ENCODE assay signal across 15 mouse cellular contexts in genomic region chr5:63867421-63867820, GRCm38 (mm10). TPM values are rescaled to one million over a fixed set of nuclear protein-coding genes. Genes with fewer than 3 reads are reported as not detected.
DNase-seq lines count a peak whose midpoint lies in the region; ATAC-seq and TF ChIP-seq lines count a peak whose summit lies in the region.
"Had no signal": no experiment of that assay in that cellular context is flagged by ENCODE, and none has a peak within 500 bp of the region (broad histone marks: within the 10 kb centered on the region; RNA-seq: fewer than 3 reads in every experiment).

No protein-coding gene starts in this region.

- no peak overlapping the region for H3K4me2 ChIP-seq in liver, postnatal 0 days (ENCODE audit: low read depth, low read length)
- H3K4me2 ChIP-seq: midbrain, embryonic 15.5 days had no signal

- DNase-seq in embryo, embryonic 11 days, result peak; percentile 30
- peak; percentile 41 for DNase-seq in hindlimb bud, embryonic 11.5 days (ENCODE audit: extremely low spot score, low read depth, low spot score)
- peak; percentile 71 for DNase-seq in kidney, postnatal 10 days
- DNase-seq in liver, postnatal 0 days, result peak; percentile 18
- no peak for DNase-seq in lung, postnatal 36 days
- DNase-seq in hindbrain, embryonic 10.5 days (ENCODE audit: low spot score), result no peak
- DNase-seq in gastrocnemius, adult 8-10 months (ENCODE audit: low spot score in 2 of 2), result no peak
- DNase-seq: cerebellum, adult 11-12 months; spleen, adult 18-20 months; thymus, postnatal 25 days had no signal

- H3K27me3 ChIP-seq in liver, postnatal 0 days (ENCODE audit: insufficient read depth, low read length), result no peaks in the 10 kb centered on the region
- peaks cover 6% of the 10 kb centered on the region; the same call in 1 of the 2 replicates for H3K27me3 ChIP-seq in hindbrain, embryonic 10.5 days (ENCODE audit: insufficient read depth, poor library complexity, severe bottlenecking)
- H3K27me3 ChIP-seq: midbrain, embryonic 15.5 days had no signal

- H3K27ac ChIP-seq in liver, postnatal 0 days (ENCODE audit: low read depth), result peak overlapping the region; percentile 62; the same call in 1 of the 2 replicates
- no peak overlapping the region for H3K27ac ChIP-seq in hindbrain, embryonic 10.5 days
- H3K27ac ChIP-seq: hindbrain, postnatal 0 days; macrophage; midbrain, embryonic 15.5 days had no signal

- no peak overlapping the region for H3K4me3 ChIP-seq in liver, postnatal 0 days (ENCODE audit: low read depth, low read length)
- no peak overlapping the region for H3K4me3 ChIP-seq in hindbrain, embryonic 10.5 days
- H3K4me3 ChIP-seq: midbrain, embryonic 15.5 days had no signal

- H3K9ac ChIP-seq in liver, postnatal 0 days (replicated peaks), result no peak overlapping the region
- H3K9ac ChIP-seq: midbrain, embryonic 15.5 days had no signal

- ATAC-seq in liver, postnatal 0 days, result peak; percentile 49
- ATAC-seq: activated CD4-positive, CD25-positive, alpha-beta regulatory T cell, adult 4 months; CD4-positive, CD25-positive, alpha-beta regulatory T cell, adult 4 months; hindbrain, postnatal 0 days; midbrain, embryonic 15.5 days had no signal

- TF ChIP-seq CTCF in liver, postnatal 0 days (IDR thresholded peaks at IDR 0.05; ENCODE audit: low read depth), result peak; percentile 21; the same call in 1 of the 2 replicates

- no peaks in the 10 kb centered on the region for H3K9me3 ChIP-seq in liver, postnatal 0 days (ENCODE audit: low read length)
- no peaks in the 10 kb centered on the region for H3K9me3 ChIP-seq in hindbrain, embryonic 10.5 days
- H3K9me3 ChIP-seq: midbrain, embryonic 15.5 days had no signal

- TF ChIP-seq EP300 in liver, postnatal 0 days (IDR thresholded peaks at IDR 0.05; ENCODE audit: low read depth), result no peak

- H3K36me3 ChIP-seq in liver, postnatal 0 days (replicated peaks; ENCODE audit: insufficient read depth, low read length), result no peaks in the 10 kb centered on the region
- no peaks in the 10 kb centered on the region for H3K36me3 ChIP-seq in hindbrain, embryonic 10.5 days
- H3K36me3 ChIP-seq: midbrain, embryonic 15.5 days had no signal

- WGBS in liver, postnatal 0 days (ENCODE audit: insufficient replicate concordance), result 55% methylated on average over 3 of the region's 3 CpGs
- 19% methylated on average over 3 of the region's 3 CpGs for WGBS in hindbrain, embryonic 10.5 days

- H3K4me1 ChIP-seq in liver, postnatal 0 days (ENCODE audit: insufficient read depth), result peaks cover 6% of the 10 kb centered on the region; the same call in 1 of the 2 replicates
- H3K4me1 ChIP-seq in hindbrain, embryonic 10.5 days (replicated peaks), result peaks cover 15% of the 10 kb centered on the region

RNA-seq across cellular contexts. Expression of gene 0610040J01Rik, which starts 55.3 kb away (rescaled TPM):
- 26.8 and 31.7 TPM in 2 replicates for polyA plus RNA-seq in liver, postnatal 0 days (2015; fragmentation: Nextera tagmentation; extraction: Ambion mirVana)
- polyA plus RNA-seq in hindbrain, embryonic 10.5 days (2016; fragmentation: Nextera tagmentation; extraction: Ambion mirVana), result 3.3 and 3.8 TPM in 2 replicates
- total RNA-seq in gastrocnemius, adult 8-10 months (2022), result 10 to 100 TPM; 13.8 to 20.0 (median 14.3) TPM
- polyA plus RNA-seq: activated CD4-positive, CD25-positive, alpha-beta regulatory T cell, adult 4 months; CD4-positive, CD25-positive, alpha-beta regulatory T cell, adult 4 months had no signal

Comparison
In these comparisons a context has a peak if more than half of its experiments do, and no peak if none do; other contexts are left out.
1. DNase-seq: peak in embryo, embryonic 11 days (single experiment), hindlimb bud, embryonic 11.5 days (single experiment), kidney, postnatal 10 days (single experiment) and liver, postnatal 0 days (single experiment); none in lung, postnatal 36 days (single experiment), hindbrain, embryonic 10.5 days (single experiment) and gastrocnemius, adult 8-10 months (0 of 2).